Mouse (Mus musculus): ENCODE measurements around the gene Eif3k. TPM values are rescaled to one million over a fixed set of nuclear protein-coding genes. Genes with fewer than 3 reads are reported as not detected.

Eif3k gene
- polyA plus RNA-seq, 1 experiment from 2014 or later, result 306 TPM

Other genes with a start within 250 kb of the Eif3k start
- 116 and 124 TPM in 2 replicates for gene Mrps12, start 240.0 kb downstream of the Eif3k start, polyA plus RNA-seq (2015; fragmentation: Nextera tagmentation; extraction: Ambion mirVana)
- 19.7 and 23.3 TPM in 2 replicates for gene Sars2, start 239.9 kb downstream of the Eif3k start, polyA plus RNA-seq (2015; fragmentation: Nextera tagmentation; extraction: Ambion mirVana)
- gene Ccer2, start 225.7 kb downstream of the Eif3k start, polyA plus RNA-seq (2015; fragmentation: Nextera tagmentation; extraction: Ambion mirVana), result 0.78 and 0.88 TPM in 2 replicates
- 106 and 114 TPM in 2 replicates for gene Sirt2, start 215.1 kb downstream of the Eif3k start, polyA plus RNA-seq (2015; fragmentation: Nextera tagmentation; extraction: Ambion mirVana)
- gene Nfkbib, start 214.4 kb downstream of the Eif3k start, polyA plus RNA-seq (2015; fragmentation: Nextera tagmentation; extraction: Ambion mirVana), result 75.9 and 77.6 TPM in 2 replicates
- 2.9 and 7.0 TPM in 2 replicates for gene Rinl, start 192.9 kb downstream of the Eif3k start, polyA plus RNA-seq (2015; fragmentation: Nextera tagmentation; extraction: Ambion mirVana)
- 158 and 164 TPM in 2 replicates for gene Hnrnpl, start 173.3 kb downstream of the Eif3k start, polyA plus RNA-seq (2015; fragmentation: Nextera tagmentation; extraction: Ambion mirVana)
- 91.4 and 114 TPM in 2 replicates for gene Ech1, start 156.6 kb downstream of the Eif3k start, polyA plus RNA-seq (2015; fragmentation: Nextera tagmentation; extraction: Ambion mirVana)
- gene Lgals4, start 148.0 kb downstream of the Eif3k start, polyA plus RNA-seq (2015; fragmentation: Nextera tagmentation; extraction: Ambion mirVana), result 5.4 and 85.2 TPM in 2 replicates
- 3.3 and 4.8 TPM in 2 replicates for gene Lgals7, start 118.0 kb downstream of the Eif3k start, polyA plus RNA-seq (2015; fragmentation: Nextera tagmentation; extraction: Ambion mirVana)
- gene Capn12, start 100.4 kb downstream of the Eif3k start, polyA plus RNA-seq (2015; fragmentation: Nextera tagmentation; extraction: Ambion mirVana), result 0.35 and 0.60 TPM in 2 replicates
- gene Actn4, start 19.5 kb downstream of the Eif3k start, polyA plus RNA-seq (2015; fragmentation: Nextera tagmentation; extraction: Ambion mirVana), result 141 and 177 TPM in 2 replicates
- 10.3 and 19.2 TPM in 2 replicates for gene Map4k1, start 186 bp upstream of the Eif3k start, polyA plus RNA-seq (2015; fragmentation: Nextera tagmentation; extraction: Ambion mirVana)
- 8.7 and 13.4 TPM in 2 replicates for gene Ryr1, start 143.3 kb upstream of the Eif3k start, polyA plus RNA-seq (2015; fragmentation: Nextera tagmentation; extraction: Ambion mirVana)
- 0.79 and 0.80 TPM in 2 replicates for gene Rasgrp4, start 153.0 kb upstream of the Eif3k start, polyA plus RNA-seq (2015; fragmentation: Nextera tagmentation; extraction: Ambion mirVana)
- 51.2 and 53.1 TPM in 2 replicates for gene Fam98c, start 174.4 kb upstream of the Eif3k start, polyA plus RNA-seq (2015; fragmentation: Nextera tagmentation; extraction: Ambion mirVana)
- 0.46 and 1.0 TPM in 2 replicates for gene Ggn, start 188.3 kb upstream of the Eif3k start, polyA plus RNA-seq (2015; fragmentation: Nextera tagmentation; extraction: Ambion mirVana)
- gene Spred3, start 188.5 kb upstream of the Eif3k start, polyA plus RNA-seq (2015; fragmentation: Nextera tagmentation; extraction: Ambion mirVana), result 10.5 and 11.7 TPM in 2 replicates
- 266 and 278 TPM in 2 replicates for gene Psmd8, start 198.8 kb upstream of the Eif3k start, polyA plus RNA-seq (2015; fragmentation: Nextera tagmentation; extraction: Ambion mirVana)
- gene Catsperg1, start 232.2 kb upstream of the Eif3k start, polyA plus RNA-seq (2015; fragmentation: Nextera tagmentation; extraction: Ambion mirVana), result 1.9 and 4.4 TPM in 2 replicates

All from neural tube, embryonic 15.5 days (tissue).